In the genomic region with DNA sequence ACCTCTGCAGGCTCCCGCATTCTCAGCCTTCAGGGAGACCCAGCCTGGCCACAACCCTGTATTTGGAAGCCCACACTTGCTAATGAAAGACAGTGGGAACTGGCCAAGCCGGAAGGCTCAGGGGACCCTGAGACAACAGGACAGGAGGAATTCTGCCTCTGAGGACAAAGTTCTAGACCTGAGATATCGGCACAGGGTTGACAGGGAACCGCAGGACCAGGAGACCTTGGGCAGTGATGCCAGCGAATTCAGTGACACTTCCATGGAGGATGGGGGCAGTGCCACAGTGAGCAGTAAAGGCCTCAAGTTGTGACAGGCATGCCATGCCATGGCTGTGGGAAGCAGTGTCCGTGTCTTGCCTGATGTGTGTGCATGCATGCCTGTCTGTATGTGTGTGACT, we compare ENCODE assay signal across 40 mouse cellular contexts. TPM values are rescaled to one million over a fixed set of nuclear protein-coding genes. Genes with fewer than 3 reads are reported as not detected.
"Had no signal": no experiment of that assay in that cellular context is flagged by ENCODE, and none has a peak within 500 bp of the region (broad histone marks: within the 10 kb centered on the region; RNA-seq: fewer than 3 reads in every experiment).

No protein-coding gene starts in this region.

- H3K9me3 ChIP-seq: heart, embryonic 10.5 days; heart, embryonic 12.5 days; heart, embryonic 13.5 days; heart, embryonic 15.5 days; hindbrain, embryonic 10.5 days; hindbrain, embryonic 12.5 days; hindbrain, embryonic 13.5 days; hindbrain, embryonic 15.5 days; intestine, embryonic 15.5 days; kidney, embryonic 15.5 days had no signal

- H3K27me3 ChIP-seq: heart, embryonic 13.5 days; hindbrain, embryonic 12.5 days; hindbrain, embryonic 13.5 days; hindbrain, embryonic 15.5 days; intestine, embryonic 15.5 days; kidney, embryonic 15.5 days had no signal

- H3K4me1 ChIP-seq: heart, embryonic 10.5 days; heart, embryonic 12.5 days; heart, embryonic 13.5 days; heart, embryonic 15.5 days; hindbrain, embryonic 10.5 days; hindbrain, embryonic 12.5 days; hindbrain, embryonic 13.5 days; hindbrain, embryonic 15.5 days; intestine, embryonic 15.5 days; kidney, embryonic 15.5 days had no signal

- ATAC-seq: hindbrain, embryonic 16.5 days; hindbrain, postnatal 0 days; inflammation-experienced regulatory T-cells, adult 6 months; intestine, embryonic 15.5 days; intestine, embryonic 16.5 days; intestine, postnatal 0 days had no signal

- H3K27ac ChIP-seq: heart, embryonic 10.5 days; heart, embryonic 13.5 days; heart, embryonic 15.5 days; hindbrain, embryonic 10.5 days; hindbrain, embryonic 12.5 days; hindbrain, embryonic 13.5 days; hindbrain, embryonic 14.5 days; hindbrain, embryonic 15.5 days; hindbrain, postnatal 0 days; intestine, embryonic 15.5 days; kidney, embryonic 15.5 days; kidney, postnatal 0 days; layer of hippocampus, adult 2 months had no signal

- DNase-seq: heart, postnatal 10 days; heart, postnatal 14 days; heart, postnatal 36 days; heart, postnatal 4 days; kidney, adult 11 months; kidney, adult 18-20 months; kidney, adult 2 months; kidney, adult 8-10 months; kidney, adult 9 months; kidney, postnatal 10 days; kidney, postnatal 14 days; kidney, postnatal 36 days; kidney, postnatal 4 days; layer of hippocampus, adult 9-11 months; layer of hippocampus, postnatal 36 days had no signal

- H3K36me3 ChIP-seq: intestine, embryonic 15.5 days had no signal

- H3K4me3 ChIP-seq: heart, embryonic 10.5 days; heart, embryonic 12.5 days; heart, embryonic 13.5 days; heart, embryonic 15.5 days; hindbrain, embryonic 10.5 days; hindbrain, embryonic 12.5 days; hindbrain, embryonic 13.5 days; hindbrain, embryonic 15.5 days; intestine, embryonic 15.5 days; kidney, embryonic 15.5 days; layer of hippocampus, adult 2 months had no signal

RNA-seq across cellular contexts. Expression of a gene that starts 6.9 kb away (rescaled TPM):
- polyA plus RNA-seq: inflammation-experienced regulatory T-cells, adult 6 months had no signal

RNA-seq across cellular contexts. Expression of a gene that starts 12.6 kb away (rescaled TPM):
- total RNA-seq: heart, postnatal 14 days; heart, postnatal 25 days; heart, postnatal 36 days; heart, postnatal 4 days; hematopoietic stem cell, adult 5-6 weeks had no signal
- polyA plus RNA-seq: heart, embryonic 14.5 days; intestine, embryonic 15.5 days; intestine, embryonic 16.5 days; intestine, postnatal 0 days; large intestine, adult 2 months had no signal

RNA-seq across cellular contexts. Expression of a gene that starts 43.2 kb away (rescaled TPM):
- total RNA-seq: hematopoietic stem cell, adult 5-6 weeks had no signal
- polyA plus RNA-seq: heart, embryonic 14.5 days; heart, postnatal 0 days; inflammation-experienced regulatory T-cells, adult 6 months had no signal

RNA-seq across cellular contexts. Expression of a gene that starts 52.4 kb away (rescaled TPM):
- total RNA-seq: hematopoietic stem cell, adult 5-6 weeks; hindbrain, postnatal 0 days; layer of hippocampus, postnatal 14 days had no signal
- polyA plus RNA-seq: heart, embryonic 10.5 days; heart, embryonic 11.5 days; heart, embryonic 12.5 days; hindbrain, embryonic 10.5 days; inflammation-experienced regulatory T-cells, adult 6 months had no signal
